ENCODE assay signal across 27 mouse cellular contexts in the genomic region with DNA sequence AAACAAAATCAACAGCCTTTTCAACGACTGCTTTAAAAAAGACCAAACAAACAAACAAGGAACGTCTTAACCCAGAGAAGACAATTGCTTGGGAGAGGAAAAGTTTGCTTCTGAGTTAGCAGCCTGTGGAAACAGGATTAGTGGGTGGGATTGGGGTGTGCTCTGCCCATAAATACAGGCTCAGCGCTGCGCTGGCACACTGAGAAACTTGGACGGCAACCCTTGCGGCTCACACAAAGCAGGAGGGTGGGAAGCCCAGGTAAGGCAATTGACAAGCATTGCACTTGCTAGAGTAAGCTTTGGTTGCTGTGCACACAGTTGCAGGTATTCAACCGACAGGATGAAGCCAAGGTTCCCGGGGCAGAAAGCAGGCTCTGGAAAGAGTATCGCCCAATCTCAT. TPM values are rescaled to one million over a fixed set of nuclear protein-coding genes. Genes with fewer than 3 reads are reported as not detected.
DNase-seq lines count a peak whose midpoint lies in the region; ATAC-seq and TF ChIP-seq lines count a peak whose summit lies in the region.
"Had no signal": no experiment of that assay in that cellular context is flagged by ENCODE, and none has a peak within 500 bp of the region (broad histone marks: within the 10 kb centered on the region; RNA-seq: fewer than 3 reads in every experiment).

A gene (plus strand): TSS at position 197 of the 400 bp plus-strand sequence.

- TF ChIP-seq POLR2A in small intestine, adult 2 months (IDR thresholded peaks at IDR 0.05; ENCODE audit: low read depth, low read length) = no peak

- H3K4me3 ChIP-seq in kidney, embryonic 15.5 days (replicated peaks) = no peak within 1 kb of the TSS
- no peak within 1 kb of the TSS for H3K4me3 ChIP-seq in embryonic facial prominence, embryonic 14.5 days (ENCODE audit: low read depth, low read length)
- peak within 1 kb of the TSS; percentile 44; the same call in 1 of the 2 replicates for H3K4me3 ChIP-seq in small intestine, adult 2 months (ENCODE audit: low read depth, low read length)
- H3K4me3 ChIP-seq: heart, embryonic 15.5 days; hindbrain, embryonic 15.5 days; limb, embryonic 15.5 days had no signal

- ATAC-seq in kidney, embryonic 15.5 days (replicated peaks; ENCODE audit: low FRiP score) = peak; percentile 40
- ATAC-seq in embryonic facial prominence, embryonic 14.5 days (ENCODE audit: low read depth) = peak; percentile 87

- H3K27ac ChIP-seq in kidney, embryonic 15.5 days = no peak within 1 kb of the TSS
- no peak within 1 kb of the TSS for H3K27ac ChIP-seq in embryonic facial prominence, embryonic 14.5 days (replicated peaks; ENCODE audit: low read depth, low read length)
- peak within 1 kb of the TSS; percentile 10; the same call in 1 of the 2 replicates for H3K27ac ChIP-seq in small intestine, adult 2 months (ENCODE audit: insufficient read depth, low read depth, low read length)
- H3K27ac ChIP-seq: heart, embryonic 15.5 days; hindbrain, embryonic 15.5 days; limb, embryonic 15.5 days had no signal

- peak within 1 kb of the TSS; percentile 31 for H3K4me2 ChIP-seq in kidney, embryonic 15.5 days
- H3K4me2 ChIP-seq in embryonic facial prominence, embryonic 14.5 days (ENCODE audit: low read depth, low read length) = no peak within 1 kb of the TSS; the same call in 1 of the 2 replicates
- H3K4me2 ChIP-seq: heart, embryonic 15.5 days; hindbrain, embryonic 15.5 days; limb, embryonic 15.5 days had no signal

- H3K27me3 ChIP-seq in kidney, embryonic 15.5 days = no peaks in the 10 kb centered on the region
- H3K27me3 ChIP-seq in embryonic facial prominence, embryonic 14.5 days (replicated peaks; ENCODE audit: control insufficient read depth, insufficient read depth, low read length) = no peaks in the 10 kb centered on the region
- H3K27me3 ChIP-seq in small intestine, adult 2 months (ENCODE audit: control insufficient read depth, insufficient read depth, low read length) = no peaks in the 10 kb centered on the region
- H3K27me3 ChIP-seq: heart, embryonic 15.5 days; hindbrain, embryonic 15.5 days; limb, embryonic 15.5 days had no signal

- no peak for DNase-seq in kidney, postnatal 36 days
- peak; percentile 61 for DNase-seq in embryonic facial prominence, embryonic 14.5 days (ENCODE audit: low spot score)
- no peak for DNase-seq in gonadal fat pad, adult 2 months (ENCODE audit: low read depth)
- no peak for DNase-seq in heart, adult 11 months
- DNase-seq in layer of hippocampus, postnatal 25 days (ENCODE audit: extremely low spot score in 1 of 2, low spot score in 1 of 2) = no peak
- DNase-seq: adrenal gland, adult 2 months; cerebellum, adult 11-12 months; cerebellum, postnatal 10 days; gastrocnemius, postnatal 25 days; heart, postnatal 36 days; kidney, adult 11 months; kidney, postnatal 25 days; layer of hippocampus, adult 9-11 months; left cerebral cortex, postnatal 4 days; lung, postnatal 4 days; thymus, postnatal 4 days had no signal

- H3K9ac ChIP-seq in kidney, embryonic 15.5 days = no peak within 1 kb of the TSS
- no peak within 1 kb of the TSS for H3K9ac ChIP-seq in embryonic facial prominence, embryonic 14.5 days (ENCODE audit: low read depth, low read length)
- H3K9ac ChIP-seq: heart, embryonic 15.5 days; hindbrain, embryonic 15.5 days; limb, embryonic 15.5 days had no signal

- H3K4me1 ChIP-seq in kidney, embryonic 15.5 days = peaks cover 15% of the 10 kb centered on the region
- H3K4me1 ChIP-seq in embryonic facial prominence, embryonic 14.5 days (ENCODE audit: control insufficient read depth, insufficient read depth, low read length) = no peaks in the 10 kb centered on the region
- H3K4me1 ChIP-seq in small intestine, adult 2 months (ENCODE audit: control insufficient read depth, insufficient read depth, insufficient read length, low read length) = no peaks in the 10 kb centered on the region
- H3K4me1 ChIP-seq: heart, embryonic 15.5 days; hindbrain, embryonic 15.5 days; limb, embryonic 15.5 days had no signal

- H3K9me3 ChIP-seq in kidney, embryonic 15.5 days (replicated peaks) = no peaks in the 10 kb centered on the region
- H3K9me3 ChIP-seq in embryonic facial prominence, embryonic 14.5 days (ENCODE audit: control insufficient read depth, low read length) = no peaks in the 10 kb centered on the region
- H3K9me3 ChIP-seq: heart, embryonic 15.5 days; hindbrain, embryonic 15.5 days; limb, embryonic 15.5 days had no signal

- 49% methylated on average over 9 of the region's 9 CpGs for WGBS in kidney, embryonic 15.5 days
- WGBS in embryonic facial prominence, embryonic 14.5 days = 70% methylated on average over 9 of the region's 9 CpGs
- 27% methylated on average over 9 of the region's 9 CpGs for WGBS in small intestine, adult 2 months

- TF ChIP-seq CTCF in small intestine, adult 2 months (IDR thresholded peaks at IDR 0.05; ENCODE audit: extremely low read depth, insufficient read length, insufficient replicate concordance, low read depth, low read length) = no peak

- no peaks in the 10 kb centered on the region for H3K36me3 ChIP-seq in kidney, embryonic 15.5 days
- H3K36me3 ChIP-seq in embryonic facial prominence, embryonic 14.5 days (ENCODE audit: control insufficient read depth, insufficient read depth, low read length) = no peaks in the 10 kb centered on the region
- no peaks in the 10 kb centered on the region for H3K36me3 ChIP-seq in small intestine, adult 2 months (ENCODE audit: control insufficient read depth, insufficient read depth, low read length)
- H3K36me3 ChIP-seq: heart, embryonic 15.5 days; hindbrain, embryonic 15.5 days; limb, embryonic 15.5 days had no signal

RNA-seq across cellular contexts. Expression of the gene that starts here (rescaled TPM):
- 1.4 and 31.8 TPM in 2 replicates for polyA plus RNA-seq in kidney, embryonic 15.5 days (2015; fragmentation: Nextera tagmentation; extraction: Ambion mirVana)
- polyA plus RNA-seq in embryonic facial prominence, embryonic 14.5 days (2014; fragmentation: Nextera tagmentation; extraction: Ambion mirVana) = 3.3 and 7.9 TPM in 2 replicates
- polyA plus RNA-seq in gonadal fat pad, adult 2 months (2012; rRNA removed) = 62.3 and 139 TPM in 2 replicates
- polyA plus RNA-seq in small intestine, adult 2 months (2012; rRNA removed) = 251 and 276 TPM in 2 replicates
- not detected for total RNA-seq in layer of hippocampus, postnatal 25 days (2021)
- total RNA-seq: adrenal gland, adult 2 months; adrenal gland, postnatal 4 days; gastrocnemius, postnatal 25 days; heart, postnatal 36 days; left cerebral cortex, adult 8-10 months; left cerebral cortex, postnatal 4 days; MEL; midbrain, postnatal 0 days had no signal
- polyA plus RNA-seq: adrenal gland, adult 2 months; C2C12; embryonic facial prominence, embryonic 11.5 days had no signal
